Mouse (Mus musculus): ENCODE measurements around the gene Sh3bp5.

The Sh3bp5 gene

GRCm38 (mm10) chr14:31365350-31365749 lies 70.5 kb downstream of the Sh3bp5 start:
- in situ Hi-C loops (cut with MboI; ENCODE audit: low sequenced_read_pairs): no loop called here

- in situ Hi-C loops (cut with MboI; ENCODE audit: low sequenced_read_pairs): no loop called here
These were observed 71.3 kb downstream of the Sh3bp5 start for GRCm38 (mm10) chr14:31364589-31364988.

GRCm38 (mm10) chr14:31362236-31362635 lies 73.6 kb downstream of the Sh3bp5 start:
- in situ Hi-C loops (cut with MboI; ENCODE audit: low sequenced_read_pairs): no loop called here

- in situ Hi-C loops (cut with MboI; ENCODE audit: low sequenced_read_pairs): no loop called here
These were observed 90.5 kb downstream of the Sh3bp5 start for GRCm38 (mm10) chr14:31345367-31345766.

DNA sequence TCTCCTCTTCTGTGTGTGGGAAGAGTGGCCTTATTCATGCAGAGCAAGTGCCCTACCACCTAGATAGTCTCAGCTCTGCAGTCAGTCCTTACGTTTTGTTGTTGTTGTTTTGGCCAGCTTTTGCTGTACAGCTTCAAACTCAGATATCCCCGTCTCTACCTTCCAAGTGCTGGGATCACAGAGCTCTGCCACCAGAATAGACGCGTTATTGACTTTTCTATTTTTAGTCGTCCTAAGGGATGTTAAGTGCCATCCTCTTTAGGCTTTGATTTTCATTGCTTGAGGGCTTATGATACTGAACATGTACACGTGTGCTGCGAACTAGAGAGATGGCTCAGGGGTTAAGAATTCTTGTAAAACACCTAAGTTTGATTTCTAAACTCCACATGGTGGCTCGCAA lies 92.6 kb downstream of the Sh3bp5 start:
- in situ Hi-C loops (cut with MboI; ENCODE audit: low sequenced_read_pairs): no loop called here

DNA sequence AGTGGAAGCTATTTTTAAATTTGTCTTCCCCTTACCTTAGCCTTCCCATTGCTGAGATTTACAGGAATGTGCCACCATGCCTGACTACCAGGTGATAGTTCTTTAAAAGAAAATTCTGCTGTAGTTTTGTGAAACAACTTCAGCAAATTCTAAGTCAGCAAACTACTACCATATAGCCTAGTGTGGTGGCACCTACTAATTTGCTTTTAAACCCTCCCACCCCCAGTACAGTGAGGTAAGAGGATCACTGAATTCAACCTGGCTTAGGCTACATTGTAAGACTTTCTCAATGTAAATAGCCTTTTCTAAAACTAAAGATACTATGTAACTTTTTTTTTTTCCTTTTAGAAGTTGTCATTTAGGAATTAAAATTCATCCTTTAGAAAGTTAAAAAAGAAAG lies 97.9 kb downstream of the Sh3bp5 start:
- in situ Hi-C loops (cut with MboI; ENCODE audit: low sequenced_read_pairs): no loop called here

GRCm38 (mm10) chr14:31337406-31337805 lies 98.5 kb downstream of the Sh3bp5 start:
- in situ Hi-C loops (cut with MboI; ENCODE audit: low sequenced_read_pairs): no loop called here

DNA sequence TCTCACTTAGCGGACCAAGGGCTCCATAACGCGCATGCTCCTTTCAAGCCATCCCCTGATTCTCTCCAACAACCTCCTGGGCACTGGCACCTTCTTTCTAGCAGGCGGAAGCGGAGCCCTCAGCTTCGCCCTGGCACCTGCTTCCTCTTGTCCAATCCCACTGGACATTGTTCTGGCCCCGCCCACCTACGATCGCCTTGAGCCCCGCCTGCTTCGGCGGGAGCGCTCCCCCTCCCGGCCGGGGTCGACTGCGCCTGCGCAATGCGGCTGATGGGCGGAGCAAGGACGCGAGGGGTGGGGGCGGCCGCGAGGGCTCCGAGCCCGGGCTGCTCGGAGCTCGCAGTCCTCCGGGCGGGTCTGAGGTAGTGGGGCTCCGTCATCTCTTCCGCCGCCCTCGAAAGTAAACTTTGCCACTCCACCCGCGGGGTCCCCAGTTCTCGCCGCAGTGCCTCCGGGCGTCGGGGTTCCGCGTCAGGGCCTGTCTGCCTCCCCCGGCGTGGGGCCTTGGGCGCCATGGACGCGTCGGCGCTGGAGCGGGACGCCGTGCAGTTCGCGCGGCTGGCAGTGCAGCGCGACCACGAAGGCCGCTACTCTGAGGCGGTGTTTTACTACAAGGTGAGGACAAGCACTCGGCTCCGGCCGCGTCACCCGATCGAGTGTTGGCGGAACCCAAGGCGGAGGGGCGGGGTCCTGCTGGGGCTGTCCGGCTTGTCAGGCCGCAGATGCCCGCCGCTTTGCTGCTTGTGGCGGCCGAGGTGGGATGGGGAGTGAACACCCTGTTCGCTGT lies 99.3 kb downstream of the Sh3bp5 start, which contains the start of gene Capn7:
Gene Capn7 (plus strand): TSS at position 270 of the 787 bp plus-strand sequence.
- in situ Hi-C loops (cut with MboI; ENCODE audit: low sequenced_read_pairs): no loop called here

DNA sequence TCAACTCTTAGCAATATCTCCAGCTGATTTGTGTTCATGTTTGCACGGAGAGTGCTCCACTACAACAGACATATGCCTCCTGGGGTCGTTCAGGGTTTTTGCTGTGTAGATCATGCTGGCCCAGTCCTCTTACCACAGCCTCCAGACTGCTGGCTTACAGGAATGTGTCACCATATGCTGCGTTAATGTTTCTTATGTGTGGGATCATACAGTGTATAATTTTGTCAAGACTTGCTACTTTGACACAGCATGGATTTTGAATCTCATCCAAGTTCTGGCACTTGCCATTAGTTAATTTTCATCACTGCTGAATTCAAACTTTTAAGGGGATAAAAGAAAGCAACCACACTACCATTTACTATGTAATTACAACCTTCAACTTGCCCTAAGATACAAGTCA lies 100.1 kb downstream of the Sh3bp5 start:
- in situ Hi-C loops (cut with MboI; ENCODE audit: low sequenced_read_pairs): no loop called here

DNA sequence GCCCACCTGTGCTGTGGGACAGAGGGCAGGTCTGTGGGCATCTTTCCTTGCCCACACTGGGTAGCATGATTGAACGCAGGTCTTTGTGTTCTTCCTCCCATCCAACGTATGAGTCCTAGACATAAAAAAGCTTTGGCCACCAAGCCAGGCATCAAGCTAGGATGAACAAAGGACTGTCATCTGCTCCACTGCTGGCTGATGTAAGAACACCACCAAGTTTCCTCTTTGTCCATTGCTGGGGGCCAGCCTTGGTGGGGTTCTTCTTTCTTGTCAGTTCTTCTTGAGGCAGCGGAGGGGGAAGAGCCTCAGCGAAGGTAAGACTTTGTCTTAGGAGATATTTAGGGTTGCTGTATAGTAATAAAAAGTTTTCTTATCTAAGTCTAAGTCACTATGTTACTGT lies 104.9 kb downstream of the Sh3bp5 start:
- in situ Hi-C loops (cut with MboI; ENCODE audit: low sequenced_read_pairs): no loop called here

DNA sequence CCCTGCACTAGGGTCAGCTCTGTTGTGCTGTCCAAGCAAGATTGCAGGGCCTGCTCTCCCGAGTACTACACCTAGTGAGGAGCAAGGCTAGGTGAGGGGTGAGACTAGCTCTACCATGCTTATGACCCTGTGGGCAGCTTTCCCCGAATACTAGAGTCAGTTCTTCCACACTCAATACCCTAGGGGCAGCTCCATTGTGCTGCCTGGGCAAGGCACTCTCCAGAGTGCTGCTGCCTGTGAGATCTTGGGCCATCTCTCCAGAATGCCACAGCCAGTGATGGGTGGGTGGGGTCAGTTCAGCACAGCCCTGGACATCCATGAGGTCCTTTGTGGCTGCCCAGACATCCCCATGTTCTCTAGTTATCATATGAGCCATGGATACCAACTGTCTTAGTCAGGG lies 106.1 kb downstream of the Sh3bp5 start:
- in situ Hi-C loops (cut with MboI; ENCODE audit: low sequenced_read_pairs): loop anchor here (5.0 kb wide), 1 partner anchor 57 kb away; no protein-coding TSS in a partner anchor

DNA sequence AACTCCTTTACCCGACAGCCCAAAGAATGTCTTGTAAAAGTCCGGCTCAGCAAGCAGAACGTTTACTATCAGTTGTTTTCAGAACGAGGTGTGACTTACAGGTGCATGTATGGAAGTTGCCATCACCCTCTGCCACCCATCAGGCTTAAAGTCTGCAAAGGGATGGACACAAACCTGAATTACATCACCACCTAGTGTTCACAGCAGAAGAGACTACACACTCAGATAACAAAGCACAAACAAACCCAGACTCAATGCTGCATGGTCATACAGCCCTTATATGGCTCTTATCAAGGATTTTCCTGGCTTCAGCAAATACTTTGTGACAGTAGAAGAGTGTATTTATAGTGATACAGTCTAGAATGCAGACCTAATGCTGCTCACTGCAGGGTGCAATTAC lies 108.2 kb downstream of the Sh3bp5 start:
- in situ Hi-C loops (cut with MboI; ENCODE audit: low sequenced_read_pairs): loop anchor here (5.0 kb wide), 1 partner anchor 55 kb away; no protein-coding TSS in a partner anchor

DNA sequence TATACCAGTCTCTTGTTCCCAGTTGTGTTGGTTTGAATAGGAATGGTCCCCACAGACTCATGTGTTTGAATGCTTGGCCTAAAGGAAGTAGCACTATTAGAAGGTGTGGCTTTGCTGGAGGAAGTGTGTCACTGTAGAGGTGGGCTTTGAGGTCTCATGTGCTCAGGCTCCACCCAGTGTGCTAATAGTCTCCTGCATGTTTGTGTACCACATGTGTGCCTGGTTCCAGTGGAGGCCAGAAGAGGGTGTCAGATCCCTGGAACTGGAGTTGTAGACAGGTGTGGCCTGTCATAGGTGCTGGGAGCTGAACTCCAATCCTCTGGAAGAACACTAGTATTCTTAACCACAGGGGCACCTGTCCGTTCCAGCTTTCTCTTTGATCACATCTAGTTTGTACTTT lies 108.7 kb downstream of the Sh3bp5 start:
- in situ Hi-C loops (cut with MboI; ENCODE audit: low sequenced_read_pairs): loop anchor here (5.0 kb wide), 1 partner anchor 55 kb away; no protein-coding TSS in a partner anchor

GRCm38 (mm10) chr14:31326770-31327169 lies 109.1 kb downstream of the Sh3bp5 start:
- in situ Hi-C loops (cut with MboI; ENCODE audit: low sequenced_read_pairs): loop anchor here (5.0 kb wide), 1 partner anchor 54 kb away; no protein-coding TSS in a partner anchor

- in situ Hi-C loops (cut with MboI; ENCODE audit: low sequenced_read_pairs): loop anchor here (5.0 kb wide), 1 partner anchor 53 kb away; no protein-coding TSS in a partner anchor
These were observed 110.3 kb downstream of the Sh3bp5 start for GRCm38 (mm10) chr14:31325551-31325950.

- in situ Hi-C loops (cut with MboI; ENCODE audit: low sequenced_read_pairs): loop anchor here (5.0 kb wide), 1 partner anchor 53 kb away; no protein-coding TSS in a partner anchor
These were observed 111.0 kb downstream of the Sh3bp5 start for GRCm38 (mm10) chr14:31324851-31325250.

- in situ Hi-C loops (cut with MboI; ENCODE audit: low sequenced_read_pairs): no loop called here
These were observed 111.8 kb downstream of the Sh3bp5 start, which contains the start of gene Dnah1 for GRCm38 (mm10) chr14:31323849-31324792. TSS of gene Dnah1 (minus strand) at chr14:31323896.

DNA sequence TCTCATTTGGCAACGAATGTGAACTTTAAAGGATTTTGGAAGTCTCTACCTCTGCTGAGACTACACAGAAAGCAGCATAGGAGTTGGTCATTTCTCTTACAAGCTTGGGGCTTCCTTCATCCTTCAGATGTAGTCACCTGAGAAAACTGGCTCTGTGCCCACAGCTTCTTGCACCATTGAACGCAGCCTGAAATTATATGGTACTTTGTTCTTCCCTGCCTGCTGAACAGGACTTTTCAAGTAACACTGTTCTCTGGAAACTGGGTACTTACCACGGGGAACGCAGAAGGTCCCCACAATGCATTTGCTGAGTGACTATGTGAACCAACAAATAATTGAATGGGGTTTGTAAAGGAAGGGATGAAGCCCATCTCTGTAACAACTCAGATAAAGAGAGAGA lies 112.7 kb downstream of the Sh3bp5 start:
- in situ Hi-C loops (cut with MboI; ENCODE audit: low sequenced_read_pairs): no loop called here

- in situ Hi-C loops (cut with MboI; ENCODE audit: low sequenced_read_pairs): no loop called here
These were observed 113.7 kb downstream of the Sh3bp5 start for GRCm38 (mm10) chr14:31322191-31322590.

- in situ Hi-C loops (cut with MboI; ENCODE audit: low sequenced_read_pairs): no loop called here
These were observed 114.7 kb downstream of the Sh3bp5 start for GRCm38 (mm10) chr14:31321181-31321580.

GRCm38 (mm10) chr14:31319546-31319945 lies 116.3 kb downstream of the Sh3bp5 start:
- in situ Hi-C loops (cut with MboI; ENCODE audit: low sequenced_read_pairs): no loop called here
